Mouse (Mus musculus) G1E (cell line): ENCODE data around the gene Bmpr1a.

ENCODE experiments used
- CTCF ChIP-seq: IDR thresholded peaks from 2 replicates; pipeline ENCODE4 v1.5.1; 2012; ENCODE audit warnings: low read depth, low read length, inconsistent platforms, mixed read lengths
- GATA1 ChIP-seq: IDR thresholded peaks from 2 replicates; pipeline ENCODE4 v1.6.1; 2012; ENCODE audit warnings: borderline replicate concordance, low read length, inconsistent platforms, mixed read lengths
- GATA2 ChIP-seq: IDR thresholded peaks from 2 replicates; pipeline ENCODE4 v1.6.1; 2012; ENCODE audit warnings: low read depth, low read length, inconsistent platforms, borderline replicate concordance
- POLR2AphosphoS5 ChIP-seq: IDR thresholded peaks from 2 replicates; pipeline ENCODE4 v1.6.1; 2012; ENCODE audit warnings: low read depth, low read length, inconsistent platforms; ENCODE audit not compliant: insufficient replicate concordance
- TAL1 ChIP-seq: conservative IDR thresholded peaks from 2 replicates; pipeline ENCODE4 v1.6.1; 2012; ENCODE audit warnings: low read depth, low read length, inconsistent platforms, mixed read lengths

GRCm38 (mm10) chr14:34445348-34445747, 57.8 kb downstream of the Bmpr1a start:
- TF ChIP-seq CTCF, result no peak
- TF ChIP-seq GATA2, result no peak
- TF ChIP-seq GATA1, result no peak
- TF ChIP-seq POLR2AphosphoS5, result no peak
- TF ChIP-seq TAL1, result no peak
